Mouse (Mus musculus) heart, adult 2 months (tissue): ENCODE data around the gene Prss40.

ENCODE experiments used
- CTCF ChIP-seq: fragments of 200-600 bp; IDR thresholded peaks from 2 replicates; pipeline ENCODE4 v1.8.1; 2022; ENCODE audit warnings: antibody characterized with exemption, mild to moderate bottlenecking, moderate library complexity
- POLR2A ChIP-seq: fragments of 200-500 bp; IDR thresholded peaks from 2 replicates; pipeline ENCODE4 v1.6.1; 2011; ENCODE audit warnings: mild to moderate bottlenecking, low read depth, low read length, control low read depth; ENCODE audit not compliant: insufficient read depth

- TF ChIP-seq CTCF (no peak), POLR2A (no peak)
These were observed 7.4 kb upstream of the Prss40 start for GRCm38 (mm10) chr1:34568120-34568519.
